Mouse (Mus musculus): ENCODE data around the gene Cnksr3. TPM values are rescaled to one million over a fixed set of nuclear protein-coding genes. Genes with fewer than 3 reads are reported as not detected.

The Cnksr3 gene
- total and polyA plus RNA-seq, 3 experiments, result not detected

DNA sequence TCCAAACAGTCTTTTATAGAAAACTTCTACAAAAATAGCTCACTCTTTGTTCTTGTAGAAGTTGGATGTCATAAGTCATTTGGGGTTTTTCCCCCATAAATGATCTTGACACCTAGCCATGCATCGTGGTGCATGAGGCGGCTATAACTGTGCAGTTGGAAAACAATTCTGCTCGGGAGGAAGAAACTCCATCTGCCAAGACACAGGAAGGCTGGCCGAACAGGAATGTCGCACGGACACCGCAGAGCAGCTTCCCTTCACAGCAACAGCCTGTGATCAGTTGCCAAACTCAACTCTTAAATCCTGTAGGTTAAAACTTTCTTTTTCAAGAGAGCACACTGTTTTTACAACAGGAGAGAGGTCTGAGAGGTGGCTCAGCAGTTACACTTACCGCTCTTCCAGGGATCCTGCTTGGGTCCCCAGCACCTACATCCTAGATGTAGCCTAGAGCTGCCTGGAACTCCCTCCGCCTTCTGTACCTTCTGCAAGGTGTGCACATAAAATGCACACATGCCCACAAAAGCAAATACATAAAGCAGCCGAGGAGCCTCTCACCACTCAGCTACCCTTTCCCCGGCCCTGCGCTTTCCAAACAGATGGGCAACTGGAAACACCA is 29.4 kb downstream of the Cnksr3 start:
- H3K4me1 ChIP-seq (ENCODE audit: control insufficient read depth in 1 of 2, insufficient read depth in 2 of 2, low read length in 2 of 2), result no peaks in the 10 kb centered on the region
- no peaks in the 10 kb centered on the region for H3K27me3 ChIP-seq (ENCODE audit: control insufficient read depth in 1 of 2, insufficient read depth in 2 of 2, low read length in 2 of 2)
- no peaks in the 10 kb centered on the region for H3K79me2 ChIP-seq (ENCODE audit: control insufficient read depth, insufficient read depth, low read length, poor library complexity)
- H3K36me3 ChIP-seq (ENCODE audit: control insufficient read depth in 1 of 2, insufficient read depth in 2 of 2, low read length in 2 of 2), result no peaks in the 10 kb centered on the region
- no peak overlapping the region for H3K27ac ChIP-seq (ENCODE audit: control insufficient read depth, low read depth, low read length)
- H3K9ac ChIP-seq (ENCODE audit: control insufficient read depth, low read depth, low read length, poor library complexity, severe bottlenecking), result no peak overlapping the region
- no peak for TF ChIP-seq MAX (IDR thresholded peaks at IDR 0.05; ENCODE audit: low read length)
- no peak for TF ChIP-seq CHD2 (IDR thresholded peaks at IDR 0.05; ENCODE audit: low read length)
- TF ChIP-seq RAD21 (IDR thresholded peaks at IDR 0.05; ENCODE audit: low read depth, low read length), result no peak
- no peak for TF ChIP-seq JUND (IDR thresholded peaks at IDR 0.05; ENCODE audit: low read depth, low read length)
- TF ChIP-seq GATA1 (IDR thresholded peaks at IDR 0.05; ENCODE audit: low read depth, low read length), result no peak
- no peak for TF ChIP-seq ETS1 (IDR thresholded peaks at IDR 0.05; ENCODE audit: low read depth, low read length)
- no peak for TF ChIP-seq BHLHE40 (IDR thresholded peaks at IDR 0.05; ENCODE audit: borderline replicate concordance, low read depth, low read length)
- TF ChIP-seq USF2 (IDR thresholded peaks at IDR 0.05; ENCODE audit: borderline replicate concordance in 1 of 2, insufficient read depth in 1 of 2, low read depth in 1 of 2, low read length in 2 of 2), result no peak
- TF ChIP-seq MAZ (IDR thresholded peaks at IDR 0.05; ENCODE audit: low read depth, low read length), result no peak
- no peak for TF ChIP-seq MYC (IDR thresholded peaks at IDR 0.05; ENCODE audit: low read depth, low read length)
- TF ChIP-seq CTCF (IDR thresholded peaks at IDR 0.05 in 2 of 3, conservative IDR thresholded peaks at IDR 0.05 in 1 of 3; ENCODE audit: control insufficient read depth in 1 of 3, insufficient read depth in 1 of 3, low read depth in 2 of 3, low read length in 3 of 3, poor library complexity in 1 of 3, severe bottlenecking in 1 of 3), result no peak
- TF ChIP-seq TCF12 (IDR thresholded peaks at IDR 0.05; ENCODE audit: low read depth, low read length), result no peak
- no peak for DNase-seq (ENCODE audit: low read depth, low spot score)
- no peak overlapping the region for H3K4me3 ChIP-seq (ENCODE audit: control insufficient read depth in 1 of 2, insufficient read depth in 1 of 2, low read depth in 2 of 2, low read length in 2 of 2)
- no peaks in the 10 kb centered on the region; the same call in 1 of the 2 replicates for H3K9me3 ChIP-seq (replicated peaks; ENCODE audit: insufficient read depth, low read length)

DNA sequence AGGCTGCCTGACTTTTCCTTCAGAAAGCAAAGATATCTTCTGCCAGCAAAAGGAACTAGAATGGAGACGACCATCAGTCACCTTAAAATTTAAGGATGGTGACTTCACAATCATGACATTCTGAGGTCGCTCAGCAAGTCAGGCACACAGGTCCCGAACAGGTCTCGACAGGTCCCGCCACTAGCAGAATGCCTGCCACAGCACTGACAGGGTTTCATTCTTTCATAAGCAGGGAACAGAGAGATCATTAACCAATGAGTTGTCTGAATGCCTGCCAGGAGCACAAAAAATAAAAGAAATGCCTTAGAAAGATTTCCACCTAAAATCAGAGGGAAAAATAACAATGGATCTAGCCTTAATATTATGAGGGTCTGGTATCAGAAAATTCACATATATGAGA is 31.7 kb downstream of the Cnksr3 start:
- no peaks in the 10 kb centered on the region for H3K27me3 ChIP-seq (ENCODE audit: control insufficient read depth in 1 of 2, insufficient read depth in 2 of 2, low read length in 2 of 2)
- H3K27ac ChIP-seq (ENCODE audit: control insufficient read depth, low read depth, low read length), result no peak overlapping the region
- H3K9me3 ChIP-seq (replicated peaks; ENCODE audit: insufficient read depth, low read length), result no peaks in the 10 kb centered on the region
- no peaks in the 10 kb centered on the region for H3K36me3 ChIP-seq (ENCODE audit: control insufficient read depth in 1 of 2, insufficient read depth in 2 of 2, low read length in 2 of 2)
- no peak overlapping the region for H3K9ac ChIP-seq (ENCODE audit: control insufficient read depth, low read depth, low read length, poor library complexity, severe bottlenecking)
- no peak overlapping the region for H3K4me3 ChIP-seq (ENCODE audit: control insufficient read depth in 1 of 2, insufficient read depth in 1 of 2, low read depth in 2 of 2, low read length in 2 of 2)
- no peak for TF ChIP-seq TBP (IDR thresholded peaks at IDR 0.05; ENCODE audit: low read depth, low read length)
- TF ChIP-seq EP300 (IDR thresholded peaks at IDR 0.05; ENCODE audit: low read depth in 1 of 2, low read length in 2 of 2), result no peak
- no peak for TF ChIP-seq MEF2A (IDR thresholded peaks at IDR 0.05; ENCODE audit: extremely low read depth, insufficient replicate concordance, low read depth, low read length, poor library complexity, severe bottlenecking)
- no peaks in the 10 kb centered on the region for H3K79me2 ChIP-seq (ENCODE audit: control insufficient read depth, insufficient read depth, low read length, poor library complexity)
- H3K4me1 ChIP-seq (ENCODE audit: control insufficient read depth in 1 of 2, insufficient read depth in 2 of 2, low read length in 2 of 2), result no peaks in the 10 kb centered on the region
- DNase-seq (ENCODE audit: low read depth, low spot score), result no peak

Data from MEL (cell line).